Mouse (Mus musculus): ENCODE data around the gene Ctsa.

GRCm38 (mm10) chr2:164857101-164857821 is 24.6 kb downstream of the Ctsa start, which contains the start of gene Pltp:
- TF ChIP-seq EP300 (IDR thresholded peaks at IDR 0.05; ENCODE audit: low read length) (peak; percentile 16; the same call in 1 of the 2 replicates), CTCF (conservative IDR thresholded peaks at IDR 0.05 in 1 of 2, IDR thresholded peaks at IDR 0.05 in 1 of 2; ENCODE audit: low read depth in 2 of 2, low read length in 2 of 2) (no peak), BHLHE40 (IDR thresholded peaks at IDR 0.05; ENCODE audit: low read depth, low read length) (peak; percentile 67), ZMIZ1 (IDR thresholded peaks at IDR 0.05; ENCODE audit: low read depth, low read length) (no peak), MAFK (IDR thresholded peaks at IDR 0.05; ENCODE audit: insufficient replicate concordance, low read length) (peak; percentile 30; the same call in 1 of the 2 replicates)
